Mouse (Mus musculus) small intestine, adult 2 months (tissue): ENCODE results near the gene Lyar.

ENCODE experiments used
- CTCF ChIP-seq: fragments of 200-500 bp; IDR thresholded peaks from 2 replicates; pipeline ENCODE4 v1.5.1; 2012; ENCODE audit warnings: low read depth, mild to moderate bottlenecking, control low read depth, inconsistent platforms, low read length, moderate library complexity, mixed read lengths; ENCODE audit not compliant: insufficient replicate concordance, insufficient read length; ENCODE audit errors: extremely low read depth
- POLR2A ChIP-seq: fragments of 200-500 bp; IDR thresholded peaks from 2 replicates; pipeline ENCODE4 v1.6.1; 2012; ENCODE audit warnings: low read depth, mild to moderate bottlenecking, control low read depth, inconsistent platforms, low read length, moderate library complexity

DNA sequence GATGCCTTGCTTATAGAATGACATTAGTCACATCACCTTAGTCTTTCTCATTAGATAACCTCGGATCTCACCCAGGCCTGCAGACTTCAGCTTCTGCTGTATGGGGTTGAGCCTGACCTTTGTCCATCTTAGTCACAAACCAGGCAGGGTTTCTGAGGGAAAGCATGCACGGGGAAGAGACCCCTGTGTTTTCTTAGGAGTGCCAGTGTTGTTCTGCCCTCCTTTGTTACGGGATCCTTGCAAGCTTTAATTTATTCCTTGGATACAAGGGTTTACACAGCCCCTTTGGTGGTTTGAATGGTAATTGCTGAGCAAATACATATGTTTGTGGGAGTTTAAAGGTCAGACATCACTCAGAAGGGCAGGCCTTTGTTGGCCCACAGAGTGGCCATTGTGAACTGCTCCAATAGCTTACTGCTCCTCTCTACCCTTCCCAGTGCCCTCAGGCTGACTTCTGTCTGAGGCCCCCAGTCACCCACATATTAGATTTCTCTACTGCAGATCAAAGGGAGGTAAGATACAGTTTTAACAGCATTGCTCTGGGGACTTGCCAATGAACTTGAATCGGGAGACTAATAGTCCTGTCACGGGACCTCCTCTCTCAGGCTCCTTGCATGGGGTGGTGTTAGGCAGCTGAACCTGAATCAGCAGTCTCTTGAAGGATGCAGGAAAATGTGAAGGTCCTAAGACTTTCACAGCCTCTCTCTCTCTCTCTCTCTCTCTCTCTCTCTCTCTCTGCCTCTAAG lies 20.6 kb downstream of the Lyar start:
- TF ChIP-seq CTCF (no peak), POLR2A (no peak)
